ENCODE assay signal across 18 mouse cellular contexts in genomic region chr10:45069557-45069956, GRCm38 (mm10). TPM values are rescaled to one million over a fixed set of nuclear protein-coding genes. Genes with fewer than 3 reads are reported as not detected.
A peak's percentile ranks its signal among the peaks of the same experiment; 100 is the strongest.
DNase-seq lines count a peak whose midpoint lies in the region; ATAC-seq and TF ChIP-seq lines count a peak whose summit lies in the region.
"Had no signal": no experiment of that assay in that cellular context is flagged by ENCODE, and none has a peak within 500 bp of the region (broad histone marks: within the 10 kb centered on the region; RNA-seq: fewer than 3 reads in every experiment).

No protein-coding gene starts in this region.

- H3K4me1 ChIP-seq in forebrain, embryonic 11.5 days (replicated peaks; ENCODE audit: control insufficient read depth, insufficient read depth, low read length), result peaks cover 2% of the 10 kb centered on the region; the same call in 1 of the 2 replicates
- peaks cover 39% of the 10 kb centered on the region for H3K4me1 ChIP-seq in forebrain, embryonic 12.5 days
- peaks cover 34% of the 10 kb centered on the region for H3K4me1 ChIP-seq in hindbrain, embryonic 12.5 days
- H3K4me1 ChIP-seq in hindbrain, postnatal 0 days (ENCODE audit: insufficient read depth, low read length), result peaks cover 12% of the 10 kb centered on the region; the same call in 1 of the 2 replicates
- H3K4me1 ChIP-seq in liver, postnatal 0 days (ENCODE audit: insufficient read depth), result peaks cover 35% of the 10 kb centered on the region

- H3K4me3 ChIP-seq in forebrain, embryonic 11.5 days (ENCODE audit: low read depth, low read length), result no peak overlapping the region
- H3K4me3 ChIP-seq in forebrain, embryonic 12.5 days (replicated peaks), result no peak overlapping the region
- H3K4me3 ChIP-seq in hindbrain, embryonic 12.5 days, result no peak overlapping the region
- H3K4me3 ChIP-seq in hindbrain, postnatal 0 days (ENCODE audit: low read length), result no peak overlapping the region
- H3K4me3 ChIP-seq in liver, postnatal 0 days (ENCODE audit: low read depth, low read length), result no peak overlapping the region
- H3K4me3 ChIP-seq: forebrain, embryonic 15.5 days; hindbrain, embryonic 10.5 days; intestine, embryonic 15.5 days; limb, embryonic 13.5 days; neural tube, embryonic 15.5 days had no signal

- no peak overlapping the region for H3K27ac ChIP-seq in forebrain, embryonic 11.5 days (ENCODE audit: low read depth, low read length)
- no peak overlapping the region for H3K27ac ChIP-seq in forebrain, embryonic 12.5 days
- no peak overlapping the region for H3K27ac ChIP-seq in hindbrain, embryonic 12.5 days
- H3K27ac ChIP-seq in hindbrain, postnatal 0 days, result no peak overlapping the region
- H3K27ac ChIP-seq in liver, postnatal 0 days (ENCODE audit: low read depth), result no peak overlapping the region
- H3K27ac ChIP-seq: forebrain, embryonic 15.5 days; hindbrain, embryonic 10.5 days; intestine, embryonic 15.5 days; limb, embryonic 13.5 days; neural tube, embryonic 15.5 days had no signal

- H3K36me3 ChIP-seq in forebrain, embryonic 11.5 days (ENCODE audit: control insufficient read depth, insufficient read depth, low read length), result no peaks in the 10 kb centered on the region; the same call in 1 of the 2 replicates
- peaks cover 9% of the 10 kb centered on the region; the same call in 1 of the 2 replicates for H3K36me3 ChIP-seq in forebrain, embryonic 12.5 days (replicated peaks)
- peaks cover 23% of the 10 kb centered on the region for H3K36me3 ChIP-seq in hindbrain, embryonic 12.5 days
- H3K36me3 ChIP-seq in hindbrain, postnatal 0 days (ENCODE audit: insufficient read depth, low read length), result no peaks in the 10 kb centered on the region
- peaks cover 7% of the 10 kb centered on the region; the same call in 1 of the 2 replicates for H3K36me3 ChIP-seq in liver, postnatal 0 days (replicated peaks; ENCODE audit: insufficient read depth, low read length)
- H3K36me3 ChIP-seq: forebrain, embryonic 15.5 days; intestine, embryonic 15.5 days had no signal

- TF ChIP-seq EP300 in liver, postnatal 0 days (IDR thresholded peaks at IDR 0.05; ENCODE audit: low read depth), result no peak

- H3K9me3 ChIP-seq in forebrain, embryonic 11.5 days (ENCODE audit: control insufficient read depth, low read length), result no peaks in the 10 kb centered on the region
- H3K9me3 ChIP-seq in forebrain, embryonic 12.5 days, result no peaks in the 10 kb centered on the region
- H3K9me3 ChIP-seq in hindbrain, embryonic 12.5 days (replicated peaks), result no peaks in the 10 kb centered on the region
- no peaks in the 10 kb centered on the region for H3K9me3 ChIP-seq in hindbrain, postnatal 0 days (ENCODE audit: low read length)
- no peaks in the 10 kb centered on the region for H3K9me3 ChIP-seq in liver, postnatal 0 days (ENCODE audit: low read length)
- H3K9me3 ChIP-seq: forebrain, embryonic 15.5 days; hindbrain, embryonic 10.5 days; intestine, embryonic 15.5 days; limb, embryonic 13.5 days; neural tube, embryonic 15.5 days had no signal

- ATAC-seq in forebrain, embryonic 11.5 days (replicated peaks; ENCODE audit: low FRiP score), result no peak
- no peak for ATAC-seq in forebrain, embryonic 12.5 days (ENCODE audit: low FRiP score)
- ATAC-seq in hindbrain, embryonic 12.5 days (ENCODE audit: low FRiP score), result no peak
- ATAC-seq in hindbrain, postnatal 0 days, result no peak
- ATAC-seq in liver, postnatal 0 days, result no peak
- ATAC-seq: forebrain, embryonic 15.5 days; intestine, embryonic 15.5 days had no signal

- WGBS in forebrain, embryonic 11.5 days, result 88% methylated on average over 6 of the region's 6 CpGs
- 91% methylated on average over 6 of the region's 6 CpGs for WGBS in forebrain, embryonic 12.5 days
- WGBS in hindbrain, embryonic 12.5 days, result 83% methylated on average over 6 of the region's 6 CpGs
- 82% methylated on average over 6 of the region's 6 CpGs for WGBS in hindbrain, postnatal 0 days
- WGBS in liver, postnatal 0 days (ENCODE audit: insufficient replicate concordance), result 52% methylated on average over 6 of the region's 6 CpGs

- no peak for TF ChIP-seq CTCF in hindbrain, postnatal 0 days (IDR thresholded peaks at IDR 0.05; ENCODE audit: low read depth)
- TF ChIP-seq CTCF in liver, postnatal 0 days (IDR thresholded peaks at IDR 0.05; ENCODE audit: low read depth), result no peak

- DNase-seq in forebrain, embryonic 11.5 days (ENCODE audit: low spot score), result peak; percentile 27
- DNase-seq in hindbrain, postnatal 0 days (ENCODE audit: low spot score), result no peak
- peak; percentile 23 for DNase-seq in induced T-regulatory cell, adult 2 months (ENCODE audit: low read depth)
- DNase-seq in liver, postnatal 0 days, result no peak
- DNase-seq in thymus, postnatal 25 days, result no peak
- DNase-seq in spleen, postnatal 4 days (ENCODE audit: low spot score in 2 of 2), result no peak
- DNase-seq: adrenal gland, postnatal 25 days; cerebellum, adult 9-10 months; kidney, postnatal 4 days; lung, postnatal 10 days had no signal

- H3K27me3 ChIP-seq in forebrain, embryonic 11.5 days (ENCODE audit: control insufficient read depth, insufficient read depth, low read length), result no peaks in the 10 kb centered on the region
- no peaks in the 10 kb centered on the region for H3K27me3 ChIP-seq in forebrain, embryonic 12.5 days
- H3K27me3 ChIP-seq in hindbrain, embryonic 12.5 days, result no peaks in the 10 kb centered on the region
- no peaks in the 10 kb centered on the region for H3K27me3 ChIP-seq in hindbrain, postnatal 0 days (ENCODE audit: insufficient read depth, low read length)
- H3K27me3 ChIP-seq in liver, postnatal 0 days (ENCODE audit: insufficient read depth, low read length), result no peaks in the 10 kb centered on the region
- H3K27me3 ChIP-seq: forebrain, embryonic 15.5 days; intestine, embryonic 15.5 days; limb, embryonic 13.5 days; neural tube, embryonic 15.5 days had no signal

- no peak overlapping the region for H3K9ac ChIP-seq in forebrain, embryonic 11.5 days (ENCODE audit: low read length)
- H3K9ac ChIP-seq in forebrain, embryonic 12.5 days, result no peak overlapping the region
- H3K9ac ChIP-seq in hindbrain, embryonic 12.5 days, result no peak overlapping the region
- H3K9ac ChIP-seq in hindbrain, postnatal 0 days (replicated peaks; ENCODE audit: low read length), result no peak overlapping the region
- H3K9ac ChIP-seq in liver, postnatal 0 days (replicated peaks), result no peak overlapping the region
- H3K9ac ChIP-seq: forebrain, embryonic 15.5 days; intestine, embryonic 15.5 days; limb, embryonic 13.5 days; neural tube, embryonic 15.5 days had no signal

- no peak overlapping the region for H3K4me2 ChIP-seq in forebrain, embryonic 11.5 days (ENCODE audit: low read depth, low read length, severe bottlenecking)
- H3K4me2 ChIP-seq in forebrain, embryonic 12.5 days, result no peak overlapping the region
- peak overlapping the region; percentile 15; the same call in 1 of the 2 replicates for H3K4me2 ChIP-seq in hindbrain, embryonic 12.5 days (replicated peaks)
- no peak overlapping the region for H3K4me2 ChIP-seq in hindbrain, postnatal 0 days (ENCODE audit: low read depth, low read length)
- peak overlapping the region; percentile 18; the same call in 1 of the 2 replicates for H3K4me2 ChIP-seq in liver, postnatal 0 days (ENCODE audit: low read depth, low read length)
- H3K4me2 ChIP-seq: forebrain, embryonic 15.5 days; intestine, embryonic 15.5 days; limb, embryonic 13.5 days; midbrain, embryonic 11.5 days; neural tube, embryonic 15.5 days had no signal

RNA-seq across cellular contexts. Expression of gene Prep, which starts 2.6 kb away (rescaled TPM):
- 27.6 and 28.8 TPM in 2 replicates for polyA plus RNA-seq in forebrain, embryonic 11.5 days (2014; fragmentation: Nextera tagmentation; extraction: Ambion mirVana)
- 23.7 and 27.4 TPM in 2 replicates for polyA plus RNA-seq in forebrain, embryonic 12.5 days (2016; fragmentation: Nextera tagmentation; extraction: Ambion mirVana)
- polyA plus RNA-seq in hindbrain, embryonic 12.5 days (2016; fragmentation: Nextera tagmentation; extraction: Ambion mirVana), result 29.0 and 29.5 TPM in 2 replicates
- total RNA-seq in hindbrain, postnatal 0 days (2014; rRNA removed), result 22.0 and 23.5 TPM in 2 replicates
- polyA plus RNA-seq in hindbrain, postnatal 0 days (2015; fragmentation: Nextera tagmentation; extraction: Ambion mirVana), result 19.0 and 21.3 TPM in 2 replicates
- 6.4 and 7.1 TPM in 2 replicates for polyA plus RNA-seq in liver, postnatal 0 days (2015; fragmentation: Nextera tagmentation; extraction: Ambion mirVana)

Comparison
In these comparisons a context has a peak if more than half of its experiments do, and no peak if none do; other contexts are left out.
1. H3K4me2 ChIP-seq: peak in hindbrain, embryonic 12.5 days (single experiment) and liver, postnatal 0 days (single experiment); none in forebrain, embryonic 11.5 days (single experiment), forebrain, embryonic 12.5 days (single experiment) and hindbrain, postnatal 0 days (single experiment).
2. DNase-seq: peak in forebrain, embryonic 11.5 days (single experiment) and induced T-regulatory cell, adult 2 months (single experiment); none in hindbrain, postnatal 0 days (single experiment), liver, postnatal 0 days (single experiment), thymus, postnatal 25 days (single experiment) and spleen, postnatal 4 days (0 of 2).